Mouse (Mus musculus): ENCODE data around the gene Des.

GRCm38 (mm10) chr1:75318736-75319135 is 41.4 kb upstream of the Des start:
- TF ChIP-seq GATA1 (IDR thresholded peaks at IDR 0.05; ENCODE audit: borderline replicate concordance, low read length) (no peak), FLI1 (IDR thresholded peaks at IDR 0.05; ENCODE audit: low read length) (no peak)

Measured in megakaryocyte, embryonic 14.5 days (primary cell).